Mouse (Mus musculus) layer of hippocampus, adult 11-12 months (tissue): ENCODE results near the gene Bean1.
"Not testable (repeated sequence)": the region's sequence is repeated elsewhere in the genome, so short reads cannot be mapped to it uniquely, and the experiment has no call there.

Experiments used
- DNase-seq: peaks from one replicate; pipeline ENCODE4 v3.0.0; 2022; ENCODE audit warnings: low spot score

Bean1 gene

GRCm38 (mm10) chr8:104242038-104242644 is 71.9 kb downstream of the Bean1 start:
- DNase-seq: no peak

- DNase-seq: no peak
These were observed 76.4 kb downstream of the Bean1 start for GRCm38 (mm10) chr8:104246621-104247020.

GRCm38 (mm10) chr8:104247054-104247907 is 77.0 kb downstream of the Bean1 start:
- DNase-seq: no peak

GRCm38 (mm10) chr8:104247908-104248275 is 77.7 kb downstream of the Bean1 start:
- no peak for DNase-seq

- peak; percentile 76 for DNase-seq
These were observed 78.0 kb downstream of the Bean1 start, which contains the start of gene Tk2 for GRCm38 (mm10) chr8:104248276-104248675. Gene Tk2 (minus strand): TSS chr8:104248558.

GRCm38 (mm10) chr8:104249442-104249996 is 79.3 kb downstream of the Bean1 start:
- no peak for DNase-seq

GRCm38 (mm10) chr8:104250439-104251367 is 80.5 kb downstream of the Bean1 start, which contains the start of gene Cklf:
Gene Cklf (plus strand): TSS chr8:104250861.
- DNase-seq: peak; percentile 81

GRCm38 (mm10) chr8:104251461-104251860 is 81.2 kb downstream of the Bean1 start:
- no peak for DNase-seq

- no peak for DNase-seq
These were observed 82.8 kb downstream of the Bean1 start for GRCm38 (mm10) chr8:104253016-104253415.

GRCm38 (mm10) chr8:104261802-104262201 is 91.6 kb downstream of the Bean1 start:
- not testable (repeated sequence) for DNase-seq

- not testable (repeated sequence) for DNase-seq
These were observed 94.2 kb downstream of the Bean1 start for GRCm38 (mm10) chr8:104264271-104264935.

- no peak for DNase-seq
These were observed 98.1 kb downstream of the Bean1 start for GRCm38 (mm10) chr8:104268368-104268767.
